Mouse (Mus musculus) NIH3T3 (cell line): Measurements from ENCODE around the gene Pnpla3.

Experiments
- DNase-seq: peaks from one replicate; pipeline ENCODE4 v3.0.0-alpha.2; 2012; ENCODE audit warnings: low read depth

Gene Pnpla3

DNA sequence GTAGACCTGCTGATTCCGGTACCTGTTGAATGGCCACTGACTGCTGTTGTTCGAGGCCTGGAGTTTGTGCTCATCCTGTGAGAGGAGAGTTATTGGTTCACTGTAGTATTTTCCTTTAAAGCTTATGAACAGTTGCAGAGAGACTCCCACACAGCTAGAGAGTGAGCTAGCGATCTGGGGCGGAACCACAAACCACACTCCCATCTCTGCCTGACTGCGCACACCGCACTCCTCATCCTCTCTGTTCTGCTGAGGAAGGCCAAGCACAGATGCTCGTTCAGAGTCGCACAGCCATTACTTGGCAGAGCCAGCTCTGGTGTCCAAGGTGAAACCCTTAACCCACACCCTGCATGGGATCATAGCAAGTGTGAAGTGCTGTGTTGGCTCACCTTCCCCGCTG, 11.1 kb downstream of the Pnpla3 start:
- DNase-seq, result no peak

DNA sequence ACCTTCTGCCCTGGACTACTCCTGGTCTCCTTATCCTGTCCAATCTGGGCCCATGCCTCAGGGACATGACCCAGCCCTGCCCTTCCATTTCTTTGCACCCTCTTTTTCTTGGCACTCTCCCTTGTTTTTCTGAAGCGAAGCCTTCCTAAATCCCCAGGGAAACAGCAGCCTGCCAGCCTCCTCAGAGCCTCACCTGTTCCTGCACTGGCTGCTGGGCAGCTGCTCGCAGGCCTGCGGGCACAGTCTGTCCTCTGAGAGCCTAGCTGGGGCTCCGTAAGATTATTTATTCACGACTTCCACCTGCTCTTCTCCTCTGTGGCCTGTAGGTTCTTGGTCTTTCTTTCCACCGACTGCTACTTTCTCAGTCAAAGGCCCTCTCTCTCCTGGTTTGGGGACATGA, 14.4 kb downstream of the Pnpla3 start:
- no peak for DNase-seq

DNA sequence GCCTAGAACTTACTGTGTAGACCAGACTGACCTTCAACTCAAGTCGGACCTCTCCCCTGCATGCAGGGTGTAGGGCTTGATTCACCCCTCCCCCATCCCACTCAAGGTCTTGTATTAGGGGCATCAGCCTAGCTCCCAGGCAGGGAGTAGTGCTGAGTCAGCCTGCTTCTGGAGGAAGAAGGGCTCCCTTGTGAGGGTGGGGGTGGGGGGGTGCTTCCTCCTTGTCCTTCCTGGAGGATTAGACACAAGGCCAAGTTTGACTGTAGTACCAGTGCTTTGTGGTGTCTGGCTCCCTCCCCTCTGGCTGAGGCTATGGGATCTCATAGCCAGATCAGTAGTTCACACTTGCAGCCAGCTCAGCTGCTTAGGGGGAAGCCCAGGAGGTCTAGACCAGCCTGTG, 16.3 kb downstream of the Pnpla3 start:
- peak; percentile 54 for DNase-seq

DNA sequence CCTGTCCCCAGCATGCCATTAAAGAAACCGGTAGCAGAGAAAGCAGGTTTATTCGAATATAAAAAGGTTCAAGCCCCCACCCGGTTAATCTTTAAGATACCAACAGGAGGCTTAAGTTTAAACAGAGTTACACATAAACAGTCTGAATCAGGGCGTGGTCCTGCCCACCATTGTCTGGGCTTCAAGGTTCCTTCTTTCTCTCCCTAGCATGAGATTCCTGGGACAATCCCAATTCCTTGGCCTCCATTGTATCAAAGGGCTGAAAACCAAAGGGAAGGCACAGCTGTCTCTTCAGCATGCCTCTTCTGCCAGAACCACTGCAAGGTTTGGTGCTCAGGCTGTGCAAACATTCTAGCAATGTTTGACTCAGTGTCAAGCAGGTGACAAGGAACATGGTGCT, 18.6 kb downstream of the Pnpla3 start:
- DNase-seq, result no peak

DNA sequence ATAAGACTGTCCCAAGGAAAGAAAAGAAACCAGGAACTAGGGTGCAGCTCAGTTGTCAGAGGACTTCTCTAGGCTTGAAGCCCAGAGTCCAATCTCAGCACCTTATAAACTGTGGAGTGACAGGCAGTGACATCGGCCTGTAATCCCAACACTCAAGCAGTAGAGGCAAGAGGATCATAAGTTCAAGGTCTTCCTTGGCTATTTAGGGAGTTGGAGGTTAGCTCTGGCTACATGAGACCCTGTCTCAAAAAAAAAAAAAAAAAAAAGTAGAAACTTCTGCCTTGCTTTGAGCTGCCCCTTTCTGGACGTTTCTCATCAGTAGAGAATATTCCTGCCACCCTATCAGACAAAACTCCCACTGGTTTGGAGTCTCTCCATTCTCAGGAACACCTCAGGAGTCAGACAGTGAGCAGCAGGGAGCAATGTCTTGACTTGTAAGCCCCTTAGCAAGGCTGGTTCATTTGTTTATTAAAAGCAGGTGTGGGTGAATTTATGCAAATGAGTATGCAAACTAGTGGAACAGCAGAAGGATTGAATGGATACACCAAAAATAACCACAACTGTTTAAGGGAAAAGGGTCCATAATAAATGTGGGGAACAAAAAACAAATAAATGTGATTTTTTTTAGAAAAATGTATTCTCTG, 21.4 kb downstream of the Pnpla3 start:
- no peak for DNase-seq

DNA sequence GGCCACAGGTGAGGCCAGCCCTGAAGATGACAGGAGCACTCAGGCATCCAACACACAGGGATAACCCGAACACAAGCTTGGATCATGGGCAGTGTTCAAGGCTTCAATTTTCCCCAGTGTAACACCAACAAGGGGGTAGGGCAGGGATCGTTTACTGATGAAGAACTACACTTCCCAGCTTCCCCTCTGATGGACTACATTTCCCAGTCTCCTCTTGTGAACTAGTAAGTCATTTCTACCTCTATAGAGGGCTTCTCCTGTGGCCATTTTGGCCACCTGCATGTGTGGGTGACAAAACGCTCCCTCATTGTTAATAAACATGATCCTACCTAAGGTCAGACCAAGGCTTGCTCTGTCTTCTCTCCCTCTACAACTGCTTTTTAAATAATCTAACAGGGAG, 22.2 kb downstream of the Pnpla3 start:
- DNase-seq, result peak; percentile 13

DNA sequence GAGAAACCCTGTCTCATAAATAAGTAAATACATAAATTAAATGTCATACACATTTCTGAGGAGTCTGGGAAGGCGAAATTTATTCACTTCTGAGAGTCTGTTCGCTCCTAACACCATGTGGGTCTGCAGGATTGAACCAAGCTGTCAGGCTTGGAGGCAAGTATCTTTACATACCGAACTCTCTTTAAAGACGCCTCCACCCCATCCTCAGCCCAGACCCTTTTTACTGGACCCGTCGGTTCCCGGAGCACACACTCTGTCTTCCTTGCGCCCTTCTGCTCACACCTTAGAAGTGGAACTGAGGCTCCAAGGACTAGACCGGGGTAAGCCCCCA, 24.1 kb downstream of the Pnpla3 start:
- no peak for DNase-seq

DNA sequence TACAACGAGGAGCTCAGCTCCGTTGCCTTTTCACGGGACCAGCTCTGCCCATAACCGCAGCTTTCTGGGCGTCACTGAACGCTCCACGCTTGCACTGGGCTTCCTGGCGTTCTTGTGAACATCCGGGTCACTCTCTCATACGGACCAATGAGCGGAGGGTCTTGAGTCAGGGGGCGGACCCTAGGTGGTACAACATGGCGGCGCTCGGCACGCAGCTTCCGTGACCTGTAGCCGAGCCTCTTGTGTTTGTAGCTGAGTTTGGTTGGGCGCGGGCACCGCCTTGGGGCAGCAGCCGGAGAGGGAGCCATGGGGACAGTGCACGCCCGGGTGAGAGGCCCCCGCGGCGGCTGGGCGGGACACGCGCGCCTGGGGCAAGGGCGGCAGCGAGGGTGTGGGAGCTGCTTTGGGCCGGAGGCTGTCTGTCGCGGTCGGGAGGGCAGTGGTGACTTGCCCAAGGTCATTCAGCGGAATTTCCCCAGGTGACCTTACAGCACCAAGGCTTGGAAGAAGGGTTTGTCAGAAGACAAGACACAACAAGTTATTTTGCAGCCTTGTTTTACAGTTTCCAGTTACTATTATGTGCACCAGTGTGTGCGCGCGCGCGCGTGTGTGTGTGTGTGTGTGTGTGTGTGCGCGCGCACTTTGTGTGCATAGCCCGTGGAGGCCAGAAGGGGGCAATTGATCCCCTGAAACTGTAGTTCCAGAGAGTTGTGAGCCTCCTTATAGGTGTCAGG, 24.6 kb downstream of the Pnpla3 start, which contains the start of gene Samm50:
Samm50 (plus strand) TSS at position 184 of the 734 bp plus-strand sequence.
- DNase-seq, result peak; percentile 96

DNA sequence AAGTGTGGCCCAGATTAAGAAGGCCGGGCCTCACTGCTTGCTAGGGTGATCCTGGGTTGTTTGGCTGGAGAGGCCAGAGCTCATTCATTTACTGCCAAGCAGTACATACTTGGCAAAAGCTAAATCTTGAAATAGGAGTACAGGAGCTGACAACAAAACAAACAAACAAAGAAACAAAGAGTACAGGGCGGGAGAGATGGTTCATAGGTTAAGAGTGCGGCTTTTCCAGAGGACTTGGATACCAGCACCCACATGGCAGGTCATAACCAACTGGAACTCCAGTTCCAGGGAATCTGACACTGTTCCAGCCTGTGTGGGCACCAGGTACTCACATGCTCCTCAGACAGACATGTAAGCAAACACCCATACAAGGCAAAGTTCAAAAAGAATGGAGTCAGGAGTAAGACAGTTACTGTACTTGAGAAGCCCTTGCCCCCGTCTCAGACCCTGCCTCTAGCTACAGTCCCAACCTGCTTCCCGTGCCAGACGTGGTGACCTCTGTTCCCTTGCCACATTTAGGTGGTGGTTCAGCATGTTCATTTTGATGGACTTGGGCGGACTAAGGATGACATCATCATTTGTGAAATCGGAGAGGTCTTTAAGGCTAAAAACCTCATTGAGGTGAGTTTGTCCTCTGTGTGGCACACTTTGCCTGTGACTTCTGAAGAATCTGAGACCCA, 29.0 kb downstream of the Pnpla3 start:
- no peak for DNase-seq

DNA sequence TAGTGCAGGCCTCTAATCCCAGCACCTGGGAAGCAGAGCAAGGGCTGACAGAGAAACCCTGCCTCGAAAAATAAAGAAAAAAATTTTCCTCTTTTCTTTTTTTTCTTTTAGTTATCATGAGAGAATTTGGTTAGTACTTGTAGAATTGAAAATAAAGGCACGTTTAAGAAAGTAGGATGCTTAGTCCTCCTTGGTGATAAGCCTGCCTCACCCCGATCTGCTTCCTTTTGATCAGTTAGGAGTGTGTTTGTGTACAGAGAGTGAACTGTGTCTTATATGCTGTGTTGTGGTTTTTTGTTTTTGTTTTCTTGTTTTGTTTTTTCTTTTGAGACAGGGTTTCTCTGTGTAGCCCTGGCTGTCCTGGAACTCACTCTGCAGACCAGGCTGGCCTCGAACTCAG, 39.7 kb downstream of the Pnpla3 start:
- no peak for DNase-seq

DNA sequence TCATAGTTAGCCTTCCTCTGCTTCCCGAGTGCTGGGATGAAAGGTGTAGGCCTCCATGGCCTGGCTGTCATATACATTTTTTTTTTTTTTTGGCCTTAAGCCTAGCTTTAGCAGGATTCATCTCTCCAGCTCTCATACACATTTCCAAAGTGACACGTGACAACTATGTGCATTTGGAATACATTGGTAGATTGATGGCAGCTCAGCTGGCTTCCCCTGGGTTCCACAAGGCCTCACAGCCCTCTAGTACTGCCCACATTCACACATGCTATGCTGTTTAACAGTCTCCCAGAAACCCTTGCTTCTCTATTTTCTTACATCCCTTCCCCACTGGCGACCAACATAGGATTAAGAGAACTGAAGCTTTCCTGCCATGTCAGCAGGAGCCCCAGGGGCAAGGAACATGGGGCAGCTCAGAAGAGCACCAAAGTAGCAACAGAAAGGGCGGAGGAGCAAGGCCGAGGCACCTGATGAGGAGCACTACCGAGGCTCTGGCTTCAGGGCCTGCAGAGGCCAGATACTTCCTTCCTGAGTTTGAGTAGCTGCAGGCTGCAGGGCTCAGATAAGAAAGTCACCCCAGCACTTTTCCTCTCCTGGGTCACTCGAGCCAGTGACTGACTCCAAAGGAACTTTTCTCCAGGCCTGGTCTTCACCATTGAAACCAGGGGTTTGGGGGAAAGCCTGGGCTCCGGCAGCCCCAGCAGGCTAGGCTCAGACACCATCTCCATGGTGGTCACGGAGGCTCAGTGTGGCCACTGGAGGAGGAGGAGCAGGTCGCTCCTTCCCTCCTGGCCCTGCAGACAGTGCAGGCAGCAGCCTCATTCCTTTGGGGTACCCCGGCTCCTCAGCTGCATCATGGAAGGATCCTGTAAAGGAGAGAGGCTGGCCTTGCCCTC, 42.1 kb downstream of the Pnpla3 start:
- no peak for DNase-seq

DNA sequence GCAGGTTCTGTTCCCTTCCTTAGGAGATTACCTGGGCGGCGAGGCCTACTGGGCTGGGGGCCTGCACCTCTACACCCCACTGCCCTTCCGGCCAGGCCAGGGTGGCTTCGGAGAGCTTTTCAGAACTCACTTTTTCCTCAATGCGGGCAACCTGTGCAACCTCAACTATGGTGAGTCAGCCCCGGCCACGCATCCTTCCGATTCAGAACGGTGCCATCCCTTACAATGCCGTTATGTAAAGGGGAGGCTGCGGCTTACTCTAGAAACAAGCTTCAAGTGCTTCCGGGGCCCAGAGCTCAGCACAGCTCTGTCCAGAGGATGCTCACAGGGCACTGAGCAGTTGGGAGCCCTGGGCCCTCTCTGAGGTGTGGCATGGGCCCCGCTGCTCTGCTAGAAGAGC, 42.8 kb downstream of the Pnpla3 start:
- DNase-seq, result no peak

DNA sequence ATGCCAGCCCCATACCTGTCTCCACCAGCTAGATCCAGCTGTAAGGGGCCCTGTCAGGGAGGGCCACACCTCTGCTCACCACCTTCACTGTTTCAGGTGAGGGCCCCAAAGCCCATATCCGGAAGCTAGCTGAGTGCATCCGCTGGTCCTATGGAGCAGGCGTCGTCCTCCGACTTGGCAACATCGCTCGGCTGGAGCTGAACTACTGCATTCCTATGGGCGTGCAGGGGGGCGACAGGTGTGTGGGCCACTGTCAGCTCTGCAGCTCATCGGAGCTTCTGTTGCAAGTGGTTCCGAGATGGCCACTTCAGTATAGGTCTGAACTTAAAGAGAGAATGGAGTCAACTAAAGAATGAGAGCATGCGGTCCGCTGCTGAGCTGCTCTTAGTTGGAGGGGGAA, 43.3 kb downstream of the Pnpla3 start:
- no peak for DNase-seq

DNA sequence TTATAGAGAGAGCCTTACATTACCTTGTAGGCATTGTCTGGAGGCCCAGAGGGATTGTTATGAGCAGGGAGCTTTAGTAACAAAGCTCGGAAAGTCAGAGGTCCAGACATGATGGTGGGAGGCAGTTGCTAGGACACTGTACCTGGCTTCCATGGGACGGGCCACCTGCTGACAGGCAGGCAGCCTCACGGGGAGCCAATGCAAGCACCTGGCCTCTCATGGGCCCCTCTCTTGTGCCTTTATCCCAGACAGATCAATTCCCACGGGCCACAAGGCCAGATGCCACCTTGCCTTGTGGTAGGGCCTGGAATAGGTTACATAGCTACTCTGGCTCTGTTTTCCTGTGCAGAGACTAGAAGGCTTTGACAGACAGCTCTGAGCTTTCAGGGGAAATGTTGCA, 43.9 kb downstream of the Pnpla3 start:
- no peak for DNase-seq

DNA sequence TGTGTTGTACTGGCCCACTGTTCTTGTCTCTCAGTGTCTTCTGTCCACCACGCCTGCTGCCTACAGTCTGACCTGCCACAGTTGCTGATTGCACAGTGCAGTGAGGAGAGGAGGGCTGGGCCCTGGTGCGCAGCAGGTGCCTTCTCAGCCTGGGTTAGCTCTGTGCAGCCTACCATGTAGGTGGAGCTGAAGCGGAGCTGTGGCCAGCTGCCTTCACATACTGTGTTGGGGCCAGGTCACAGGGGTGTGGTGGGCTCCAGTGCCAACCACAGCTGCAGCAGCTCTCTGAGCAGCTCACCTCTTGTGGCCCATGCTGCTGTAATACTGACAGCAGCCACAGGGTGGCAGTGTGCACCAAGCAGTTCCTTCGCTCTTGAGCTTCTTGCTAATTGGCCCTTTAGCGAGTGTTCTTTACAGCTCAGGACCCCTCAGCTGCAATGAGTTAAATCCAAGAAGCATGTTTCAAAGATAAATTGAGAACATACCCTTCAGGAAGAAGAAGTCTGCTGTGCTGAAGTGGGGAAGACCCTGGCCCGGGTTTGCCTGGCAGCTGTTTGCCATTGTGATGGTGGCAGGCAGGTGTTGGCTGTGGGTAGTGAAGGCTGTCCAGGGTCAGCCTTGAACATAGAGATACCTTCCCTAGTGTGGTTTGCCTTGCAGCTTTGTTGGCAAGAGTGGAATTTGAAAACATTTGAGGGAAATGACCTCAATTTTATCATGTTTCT, 44.6 kb downstream of the Pnpla3 start:
- DNase-seq, result peak; percentile 94

DNA sequence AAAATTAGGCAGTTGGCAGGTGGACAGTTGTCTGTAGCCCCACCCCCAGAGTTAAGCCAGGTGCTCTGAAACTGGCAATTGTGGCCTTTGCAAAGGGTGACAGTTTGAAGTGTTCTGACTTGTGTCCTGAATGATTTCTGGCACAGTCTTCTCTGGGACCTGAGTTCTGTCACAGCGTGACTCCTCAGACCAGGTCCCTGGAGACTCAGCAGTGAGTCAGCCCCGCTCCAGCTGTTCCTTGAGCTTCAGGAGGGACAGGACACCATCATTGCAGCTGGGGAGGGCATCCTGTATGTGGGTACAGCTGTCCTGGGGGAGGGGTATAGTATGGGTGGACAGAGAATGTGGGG, 45.1 kb downstream of the Pnpla3 start:
- peak; percentile 13 for DNase-seq

DNA sequence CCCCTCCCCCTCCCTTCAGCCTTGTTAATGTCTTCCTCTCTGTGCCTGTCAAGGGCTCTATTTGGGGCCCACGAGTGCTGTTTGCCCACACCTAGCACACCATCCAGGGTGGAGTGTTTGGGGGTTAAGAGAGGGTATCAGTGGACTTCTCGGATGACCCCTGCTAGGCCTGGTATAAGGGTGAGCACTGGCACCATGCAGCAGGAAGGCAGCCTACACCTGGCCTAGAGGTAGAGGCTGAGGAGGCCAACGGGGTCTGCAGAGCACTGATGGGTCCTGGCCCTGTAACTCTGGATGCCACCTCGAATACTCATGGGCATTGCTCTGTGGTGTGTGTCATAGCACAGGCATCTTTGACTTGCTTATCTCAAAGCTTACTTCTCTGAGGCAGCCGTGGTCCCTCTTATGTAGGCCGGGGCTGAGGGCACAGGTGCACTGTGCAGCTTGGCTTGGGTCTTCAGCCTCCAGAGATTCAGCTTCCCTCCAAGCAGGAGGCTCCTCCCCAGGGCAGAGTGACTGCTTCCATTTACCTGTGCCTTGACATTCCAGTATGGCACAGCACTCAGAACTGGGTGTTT, 45.6 kb downstream of the Pnpla3 start:
- no peak for DNase-seq

DNA sequence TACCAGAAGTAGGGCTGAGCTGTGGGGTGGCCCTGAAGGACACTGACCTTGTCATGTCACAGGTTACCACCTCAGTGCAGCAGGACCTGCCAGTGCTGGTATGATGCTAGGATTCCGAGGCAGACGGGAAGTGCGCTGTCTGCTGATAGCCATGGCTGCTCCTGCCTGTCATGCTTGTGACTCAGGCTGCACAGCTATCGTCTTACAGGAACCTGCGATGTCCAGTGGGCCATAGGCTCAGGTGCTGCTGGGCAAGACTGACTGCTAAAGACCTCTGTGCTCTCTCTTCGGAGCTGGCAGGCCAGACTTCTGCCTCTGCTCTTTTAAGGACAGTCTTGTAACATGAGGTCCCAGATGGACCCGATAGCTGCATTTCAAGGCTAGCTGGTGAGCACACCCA, 46.8 kb downstream of the Pnpla3 start:
- no peak for DNase-seq

DNA sequence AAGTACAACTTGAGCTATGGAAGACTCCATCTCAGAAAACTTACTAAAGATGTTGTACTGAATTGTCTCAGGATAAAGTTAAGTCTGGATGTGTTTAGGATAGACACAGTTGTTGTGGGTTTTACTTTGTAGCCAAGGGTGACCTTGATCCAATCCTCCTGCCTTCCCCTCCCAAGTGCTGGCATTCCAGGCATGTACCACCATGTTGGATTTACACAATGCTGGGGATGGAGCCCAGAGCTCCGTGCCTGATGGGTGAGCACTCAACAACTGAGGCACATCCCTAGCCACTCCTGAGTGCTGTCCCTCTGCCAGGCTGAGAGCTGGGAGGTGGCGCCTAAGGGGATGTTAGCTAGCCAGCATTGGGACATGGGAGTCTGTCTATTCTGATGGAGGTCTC, 47.6 kb downstream of the Pnpla3 start:
- DNase-seq, result no peak

DNA sequence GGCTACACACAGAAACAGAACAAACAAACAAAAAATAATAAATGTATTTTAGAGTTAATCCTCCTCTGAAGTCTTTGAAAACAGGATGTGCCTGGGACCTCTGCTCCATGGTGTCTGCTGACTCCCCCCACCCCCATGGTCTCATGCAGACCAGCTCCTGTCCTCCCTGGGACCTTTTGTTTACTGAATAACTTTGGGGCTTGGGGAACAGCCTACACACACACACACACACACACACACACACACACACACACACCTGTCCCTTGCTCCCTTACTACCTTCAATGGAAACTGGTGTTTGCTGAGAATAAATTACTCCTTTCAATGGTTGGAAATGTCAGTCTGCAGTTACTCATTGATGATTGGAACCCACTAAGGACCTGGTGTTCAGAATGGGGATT, 48.4 kb downstream of the Pnpla3 start:
- DNase-seq, result no peak

DNA sequence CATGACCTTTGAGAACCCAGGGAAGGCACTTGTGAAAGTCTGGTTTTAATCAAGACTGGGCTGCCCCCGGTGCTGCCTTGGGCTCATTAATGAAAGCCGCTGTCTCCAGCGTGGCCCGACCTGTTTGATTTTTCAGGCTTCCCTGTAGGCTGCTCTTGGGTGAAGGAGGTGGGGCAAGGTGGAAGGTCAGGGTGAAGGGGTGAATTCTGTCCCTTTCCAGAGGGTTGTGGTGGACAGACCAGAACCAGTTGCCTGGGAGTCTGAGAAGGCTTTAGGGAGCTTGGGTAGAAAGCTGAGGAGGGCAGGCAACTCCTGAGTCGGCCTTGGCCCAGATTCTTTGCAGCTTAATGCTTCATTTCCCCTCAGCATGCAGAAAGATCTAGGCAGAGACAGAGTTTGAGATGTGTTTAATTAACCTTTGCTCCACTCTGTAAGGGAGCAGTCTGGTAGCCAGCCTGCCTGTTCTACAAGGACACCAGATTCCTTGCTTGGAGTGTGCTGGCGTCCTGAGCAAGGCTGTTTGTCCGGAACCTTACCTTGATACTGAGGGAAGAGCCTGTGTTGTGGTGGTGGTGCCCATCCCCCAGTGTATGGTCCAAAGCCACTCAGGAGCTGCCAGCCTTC, 48.9 kb downstream of the Pnpla3 start:
- DNase-seq, result peak; percentile 10
